Mouse (Mus musculus): Measurements from ENCODE around the gene Mrgprb2. TPM values are rescaled to one million over a fixed set of nuclear protein-coding genes. Genes with fewer than 3 reads are reported as not detected.

Mrgprb2 gene
- polyA plus RNA-seq (2012; ENCODE audit: low replicate concordance) = not detected in 2 replicates

GRCm38 (mm10) chr7:48557986-48558385, at the start of gene Mrgprb2:
Mrgprb2 (minus strand) TSS chr7:48558086.

Other genes with a start within 250 kb of the Mrgprb2 start
- gene Mrgprb8, start 169.6 kb downstream of the Mrgprb2 start, polyA plus RNA-seq (2012; ENCODE audit: low replicate concordance) = not detected in 2 replicates
- 0.08 TPM in 1 of 2 replicates, not detected in the other for gene Mrgprb1, start 101.7 kb downstream of the Mrgprb2 start, polyA plus RNA-seq (2012; ENCODE audit: low replicate concordance)
- not detected in 2 replicates for gene Mrgprx2, start 58.8 kb downstream of the Mrgprb2 start, polyA plus RNA-seq (2012; ENCODE audit: low replicate concordance)
- gene Mrgprb3, start 85.7 kb upstream of the Mrgprb2 start, polyA plus RNA-seq (2012; ENCODE audit: low replicate concordance) = not detected in 2 replicates
- gene Zdhhc13, start 230.9 kb upstream of the Mrgprb2 start, polyA plus RNA-seq (2012; ENCODE audit: low replicate concordance) = 1.0 and 7.6 TPM in 2 replicates